Comparison of ENCODE assay signal across 8 mouse cellular contexts in the genomic region with DNA sequence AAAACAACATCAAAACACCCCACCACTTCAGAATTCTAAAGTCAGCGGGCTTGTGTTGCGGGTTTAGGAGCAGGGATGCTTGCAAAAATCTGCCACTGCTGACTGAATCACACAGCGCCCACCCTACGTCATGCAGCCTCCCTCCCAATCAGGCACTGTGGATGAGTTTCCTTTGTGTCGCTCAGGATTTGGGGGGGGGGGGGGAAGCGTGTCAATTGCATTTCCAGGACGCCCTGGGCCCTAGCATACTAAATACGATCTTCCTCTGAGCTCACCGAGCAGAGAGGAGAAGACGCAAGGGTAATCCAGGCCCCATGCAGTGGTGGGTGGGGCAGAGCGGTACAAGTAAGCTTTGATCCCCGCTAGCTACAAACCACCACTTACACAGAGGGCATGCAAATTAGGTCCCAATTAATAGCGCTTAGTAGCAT.
A peak's percentile ranks its signal among the peaks of the same experiment; 100 is the strongest.
DNase-seq lines count a peak whose midpoint lies in the region; ATAC-seq and TF ChIP-seq lines count a peak whose summit lies in the region.

No protein-coding gene starts in this region.

- no peak overlapping the region for H3K27ac ChIP-seq in testis, adult 2 months (ENCODE audit: control insufficient read depth, insufficient read depth, low read depth, low read length)
- peak overlapping the region; percentile 78 for H3K27ac ChIP-seq in embryonic facial prominence, embryonic 13.5 days
- H3K27ac ChIP-seq in small intestine, adult 2 months (ENCODE audit: insufficient read depth, low read depth, low read length), result no peak overlapping the region

- no peaks in the 10 kb centered on the region for H3K36me3 ChIP-seq in testis, adult 2 months (ENCODE audit: control insufficient read depth, insufficient read depth, low read length)
- H3K36me3 ChIP-seq in embryonic facial prominence, embryonic 13.5 days, result no peaks in the 10 kb centered on the region
- H3K36me3 ChIP-seq in small intestine, adult 2 months (ENCODE audit: control insufficient read depth, insufficient read depth, low read length), result no peaks in the 10 kb centered on the region

- H3K4me3 ChIP-seq in testis, adult 2 months (ENCODE audit: control insufficient read depth, low read depth, low read length), result peak overlapping the region; percentile 23
- H3K4me3 ChIP-seq in embryonic facial prominence, embryonic 13.5 days, result peak overlapping the region; percentile 41
- H3K4me3 ChIP-seq in small intestine, adult 2 months (ENCODE audit: low read depth, low read length), result 0 out of 2 replicates have a peak overlapping the region, but pooled peaks have one; percentile 1

- ATAC-seq in embryonic facial prominence, embryonic 13.5 days (ENCODE audit: insufficient number of reproducible peaks, insufficient read depth, low FRiP score, low TSS enrichment, low read depth), result peak; percentile 74
- ATAC-seq in megakaryocyte progenitor cell, adult 5-6 weeks (replicated peaks; ENCODE audit: poor library complexity), result no peak

- H3K9ac ChIP-seq in embryonic facial prominence, embryonic 13.5 days, result peak overlapping the region; percentile 70

- H3K4me1 ChIP-seq in testis, adult 2 months (ENCODE audit: control insufficient read depth, insufficient read depth, low read length), result peaks cover 9% of the 10 kb centered on the region
- peaks cover 24% of the 10 kb centered on the region for H3K4me1 ChIP-seq in embryonic facial prominence, embryonic 13.5 days
- peaks cover 13% of the 10 kb centered on the region; the same call in 1 of the 2 replicates for H3K4me1 ChIP-seq in small intestine, adult 2 months (ENCODE audit: control insufficient read depth, insufficient read depth, insufficient read length, low read length)

- TF ChIP-seq CTCF in testis, adult 2 months (IDR thresholded peaks at IDR 0.05; ENCODE audit: control insufficient read depth, insufficient read depth, insufficient replicate concordance, low read depth, low read length), result no peak
- TF ChIP-seq CTCF in small intestine, adult 2 months (IDR thresholded peaks at IDR 0.05; ENCODE audit: extremely low read depth, insufficient read length, insufficient replicate concordance, low read depth, low read length), result no peak

- WGBS in embryonic facial prominence, embryonic 13.5 days, result 2% methylated on average over 13 of the region's 13 CpGs
- WGBS in small intestine, adult 2 months, result 15% methylated on average over 13 of the region's 13 CpGs

- TF ChIP-seq POLR2A in testis, adult 2 months (IDR thresholded peaks at IDR 0.05; ENCODE audit: control insufficient read depth, low read depth, low read length), result no peak
- no peak for TF ChIP-seq POLR2A in small intestine, adult 2 months (IDR thresholded peaks at IDR 0.05; ENCODE audit: low read depth, low read length)

- no peaks in the 10 kb centered on the region for H3K27me3 ChIP-seq in testis, adult 2 months (ENCODE audit: control insufficient read depth, insufficient read depth, low read length)
- no peaks in the 10 kb centered on the region for H3K27me3 ChIP-seq in embryonic facial prominence, embryonic 13.5 days
- H3K27me3 ChIP-seq in small intestine, adult 2 months (ENCODE audit: control insufficient read depth, insufficient read depth, low read length), result no peaks in the 10 kb centered on the region

- peak overlapping the region; percentile 63 for H3K4me2 ChIP-seq in embryonic facial prominence, embryonic 13.5 days

- intact Hi-C loops in heart, postnatal 14 days (cut with DNase I), result no loop called here

- no peak for DNase-seq in testis, postnatal 14 days (ENCODE audit: low spot score)
- DNase-seq in heart, postnatal 14 days, result peak; percentile 28 to 48
- peak; percentile 51 to 62 for DNase-seq in layer of hippocampus, postnatal 36 days
- peak; percentile 46 to 49 for DNase-seq in lung, postnatal 4 days

- H3K9me3 ChIP-seq in embryonic facial prominence, embryonic 13.5 days, result no peaks in the 10 kb centered on the region
